Mouse (Mus musculus) liver, embryonic 14.5 days (tissue): ENCODE measurements around the gene Chrna1.

Source experiments
- CTCF ChIP-seq: IDR thresholded peaks from 2 replicates; pipeline ENCODE4 v1.5.1; 2016; ENCODE audit warnings: antibody characterized with exemption, low read depth, control low read depth
- EP300 ChIP-seq: IDR thresholded peaks from 2 replicates; pipeline ENCODE4 v1.6.1; 2016; ENCODE audit warnings: antibody characterized with exemption, low read depth

DNA sequence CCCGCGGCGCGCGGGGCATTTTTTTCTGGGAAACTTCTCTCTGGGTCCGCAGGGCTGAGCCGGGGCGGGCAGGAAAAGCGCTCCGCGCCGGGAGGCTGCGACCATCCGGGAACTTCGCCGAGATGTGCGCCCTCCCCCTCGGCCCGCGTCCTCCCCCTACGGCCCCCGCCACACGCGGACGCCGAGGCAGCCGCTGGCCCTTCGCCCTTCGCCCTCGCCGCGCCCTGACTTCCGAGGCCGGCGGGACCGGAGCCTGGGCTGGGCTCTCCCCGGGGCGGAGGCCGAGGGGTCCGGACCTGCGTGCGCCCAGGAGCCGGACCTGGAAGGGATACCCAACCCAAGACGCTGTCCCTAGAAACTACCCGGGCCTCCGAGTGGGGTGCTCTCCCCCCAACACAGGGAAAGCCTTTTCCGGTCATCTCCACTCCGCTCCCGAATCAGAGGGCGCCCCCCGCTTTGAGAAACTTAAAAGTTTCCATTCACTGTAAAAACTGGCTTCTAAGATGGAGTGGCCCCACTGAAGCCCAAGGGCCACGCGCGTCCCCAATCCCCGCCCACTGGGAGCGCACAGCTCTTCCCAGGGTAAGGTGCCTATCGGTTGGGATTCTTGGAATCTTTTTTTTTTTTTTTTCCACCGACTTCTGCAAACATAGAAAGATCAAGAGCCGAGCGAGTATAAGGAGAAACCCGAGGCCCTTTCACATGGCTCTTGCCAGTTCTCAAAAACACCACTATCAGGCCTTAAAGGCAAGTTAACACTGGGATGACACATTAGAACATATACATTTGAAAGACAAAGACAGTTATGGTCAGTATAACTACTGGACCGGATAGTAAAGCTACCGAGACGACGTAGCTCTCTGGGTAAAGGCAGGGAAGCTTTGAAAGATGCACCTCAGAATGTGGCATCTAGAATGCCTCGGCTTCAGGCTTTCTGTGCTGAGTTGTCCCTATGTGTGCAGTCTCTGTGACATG is 50.5 kb downstream of the Chrna1 start, which contains the start of gene Wipf1:
- TF ChIP-seq CTCF (no peak), EP300 (no peak)
